Mouse (Mus musculus): Measurements from ENCODE around the gene 1600015I10Rik. TPM values are rescaled to one million over a fixed set of nuclear protein-coding genes. Genes with fewer than 3 reads are reported as not detected.

Gene 1600015I10Rik
- polyA plus RNA-seq, 1 experiment from 2014 or later: not detected

- Histone ChIP-seq H3K36me3 (no peaks in the 10 kb centered on the region), H3K9me3 (no peaks in the 10 kb centered on the region), H3K4me3 (no peak overlapping the region), H3K27me3 (no peaks in the 10 kb centered on the region), H3K9ac (no peak overlapping the region), H3K4me2 (no peak overlapping the region), H3K4me1 (replicated peaks) (no peaks in the 10 kb centered on the region), H3K27ac (no peak overlapping the region)
- WGBS: 58% methylated on average over 1 of the region's 1 CpGs
- no peak for ATAC-seq (ENCODE audit: low FRiP score)
Measured at GRCm38 (mm10) chr6:48979616-48980015, 49.9 kb downstream of the 1600015I10Rik start.

- no peak overlapping the region for H3K27ac ChIP-seq
- H3K27me3 ChIP-seq: no peaks in the 10 kb centered on the region
- no peak overlapping the region for H3K4me3 ChIP-seq
- no peaks in the 10 kb centered on the region for H3K36me3 ChIP-seq
- ATAC-seq (ENCODE audit: low FRiP score): no peak
- no peak overlapping the region for H3K4me2 ChIP-seq
- WGBS: 75% methylated on average over 3 of the region's 3 CpGs
- no peak overlapping the region for H3K9ac ChIP-seq
- H3K4me1 ChIP-seq (replicated peaks): no peaks in the 10 kb centered on the region
- no peaks in the 10 kb centered on the region for H3K9me3 ChIP-seq
Measured at GRCm38 (mm10) chr6:48982305-48982704, 52.6 kb downstream of the 1600015I10Rik start.

Other genes with a start within 250 kb of the 1600015I10Rik start
- 1.7 and 2.2 TPM in 2 replicates for gene Gimap4, start 245.3 kb upstream of the 1600015I10Rik start, polyA plus RNA-seq (2015; fragmentation: Nextera tagmentation; extraction: Ambion mirVana)
- 7.8 and 8.8 TPM in 2 replicates for gene Gimap6, start 221.7 kb upstream of the 1600015I10Rik start, polyA plus RNA-seq (2015; fragmentation: Nextera tagmentation; extraction: Ambion mirVana)
- gene Gm28053, start 211.3 kb upstream of the 1600015I10Rik start, polyA plus RNA-seq (2015; fragmentation: Nextera tagmentation; extraction: Ambion mirVana): 0.79 TPM in 1 of 2 replicates, not detected in the other
- not detected in 2 replicates for gene Gimap7, start 211.3 kb upstream of the 1600015I10Rik start, polyA plus RNA-seq (2015; fragmentation: Nextera tagmentation; extraction: Ambion mirVana)
- 5.9 and 7.3 TPM in 2 replicates for gene Gimap1, start 190.8 kb upstream of the 1600015I10Rik start, polyA plus RNA-seq (2015; fragmentation: Nextera tagmentation; extraction: Ambion mirVana)
- gene Gimap5, start 183.7 kb upstream of the 1600015I10Rik start, polyA plus RNA-seq (2015; fragmentation: Nextera tagmentation; extraction: Ambion mirVana): 1.8 and 1.9 TPM in 2 replicates
- gene Gimap3, start 159.0 kb upstream of the 1600015I10Rik start, polyA plus RNA-seq (2015; fragmentation: Nextera tagmentation; extraction: Ambion mirVana): not detected in 2 replicates
- gene Tmem176a, start 89.0 kb upstream of the 1600015I10Rik start, polyA plus RNA-seq (2015; fragmentation: Nextera tagmentation; extraction: Ambion mirVana): 19.0 and 19.9 TPM in 2 replicates
- 116 and 118 TPM in 2 replicates for gene Tmem176b, start 88.4 kb upstream of the 1600015I10Rik start, polyA plus RNA-seq (2015; fragmentation: Nextera tagmentation; extraction: Ambion mirVana)
- gene Aoc1, start 57.0 kb upstream of the 1600015I10Rik start, polyA plus RNA-seq (2015; fragmentation: Nextera tagmentation; extraction: Ambion mirVana): not detected in 2 replicates
- not detected in 2 replicates for gene Doxl2, start 45.1 kb downstream of the 1600015I10Rik start, polyA plus RNA-seq (2015; fragmentation: Nextera tagmentation; extraction: Ambion mirVana)
- not detected in 2 replicates for gene Svs1, start 57.0 kb downstream of the 1600015I10Rik start, polyA plus RNA-seq (2015; fragmentation: Nextera tagmentation; extraction: Ambion mirVana)
- gene Gpnmb, start 106.7 kb downstream of the 1600015I10Rik start, polyA plus RNA-seq (2015; fragmentation: Nextera tagmentation; extraction: Ambion mirVana): 0.12 and 0.16 TPM in 2 replicates
- gene Malsu1, start 143.9 kb downstream of the 1600015I10Rik start, polyA plus RNA-seq (2015; fragmentation: Nextera tagmentation; extraction: Ambion mirVana): 60.7 and 73.6 TPM in 2 replicates

Measured in hindbrain, embryonic 13.5 days (tissue).